Mouse (Mus musculus) lung, postnatal 36 days (tissue): ENCODE data around the gene Ell.

ENCODE experiments used
- DNase-seq: peaks from one replicate; pipeline ENCODE4 v3.0.0; 2022; ENCODE audit warnings: mixed read lengths

Ell gene

DNA sequence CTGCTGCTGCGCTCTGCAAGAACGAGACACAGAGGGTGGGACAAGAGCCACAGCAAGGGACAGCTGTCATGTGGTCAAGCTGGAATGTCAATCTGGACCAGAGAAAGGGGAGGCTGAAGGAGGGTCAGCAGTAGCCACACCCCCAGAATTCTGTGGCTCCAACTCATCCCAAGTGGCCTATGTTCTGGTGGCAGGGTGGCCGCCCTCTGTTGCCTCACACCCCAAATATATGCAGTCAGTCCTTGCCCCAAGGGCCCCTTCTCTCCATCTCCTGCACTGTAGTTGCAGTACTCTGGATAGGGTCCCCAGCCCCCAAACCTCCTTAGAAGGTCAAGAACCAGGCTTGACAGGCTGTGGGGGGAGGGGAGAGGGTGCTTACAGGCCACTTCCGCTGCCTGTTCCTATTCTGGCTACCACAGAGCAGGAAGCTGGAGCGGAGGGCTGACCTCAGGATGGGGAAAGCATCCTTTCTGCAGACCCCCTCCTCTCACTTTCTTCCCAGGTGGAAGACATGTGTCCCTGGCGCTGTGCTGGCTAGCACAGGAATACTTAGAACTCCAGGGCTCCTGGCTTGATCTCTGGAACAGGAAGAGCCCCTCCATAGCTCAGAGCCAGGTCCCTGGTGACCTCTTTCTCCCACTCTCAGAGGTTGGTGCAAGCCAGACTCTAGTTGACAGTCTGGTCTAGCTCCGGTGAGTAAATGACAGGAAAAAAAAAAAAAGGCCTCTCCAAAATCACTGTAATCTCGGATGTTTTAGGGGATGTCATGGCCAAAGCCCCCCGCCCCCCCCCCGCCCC lies 61.4 kb downstream of the Ell start:
- peak; percentile 61 for DNase-seq

GRCm38 (mm10) chr8:70601271-70601649 lies 62.0 kb downstream of the Ell start:
- peak; percentile 90 for DNase-seq

- no peak for DNase-seq
These were observed 63.0 kb downstream of the Ell start for GRCm38 (mm10) chr8:70602139-70602811.

DNA sequence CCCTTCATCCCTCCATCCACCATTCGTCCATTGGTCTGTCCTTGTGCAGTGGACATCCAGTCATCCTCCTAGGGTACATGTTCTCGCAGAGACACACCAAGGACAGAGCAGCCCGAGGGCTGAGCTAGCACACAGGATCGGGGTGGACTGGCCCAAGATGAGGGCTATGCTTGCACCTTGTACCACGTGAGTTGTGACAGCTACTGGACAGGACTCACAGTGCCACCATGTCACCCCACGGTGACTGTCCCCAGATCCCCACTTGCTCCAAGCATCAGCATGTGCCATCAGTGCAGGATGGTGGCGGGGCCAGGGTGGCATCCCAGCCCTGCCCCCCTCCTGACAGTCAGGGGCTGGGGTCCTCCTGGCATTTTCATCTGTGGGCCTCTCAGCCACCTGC lies 65.3 kb downstream of the Ell start:
- no peak for DNase-seq

GRCm38 (mm10) chr8:70605871-70606779 lies 66.9 kb downstream of the Ell start:
- no peak for DNase-seq

- DNase-seq: no peak
These were observed 67.7 kb downstream of the Ell start for GRCm38 (mm10) chr8:70606780-70607602.

- DNase-seq: no peak
These were observed 68.3 kb downstream of the Ell start for GRCm38 (mm10) chr8:70607603-70607897.

- DNase-seq: peak; percentile 57
These were observed 68.9 kb downstream of the Ell start for GRCm38 (mm10) chr8:70607898-70608748.

DNA sequence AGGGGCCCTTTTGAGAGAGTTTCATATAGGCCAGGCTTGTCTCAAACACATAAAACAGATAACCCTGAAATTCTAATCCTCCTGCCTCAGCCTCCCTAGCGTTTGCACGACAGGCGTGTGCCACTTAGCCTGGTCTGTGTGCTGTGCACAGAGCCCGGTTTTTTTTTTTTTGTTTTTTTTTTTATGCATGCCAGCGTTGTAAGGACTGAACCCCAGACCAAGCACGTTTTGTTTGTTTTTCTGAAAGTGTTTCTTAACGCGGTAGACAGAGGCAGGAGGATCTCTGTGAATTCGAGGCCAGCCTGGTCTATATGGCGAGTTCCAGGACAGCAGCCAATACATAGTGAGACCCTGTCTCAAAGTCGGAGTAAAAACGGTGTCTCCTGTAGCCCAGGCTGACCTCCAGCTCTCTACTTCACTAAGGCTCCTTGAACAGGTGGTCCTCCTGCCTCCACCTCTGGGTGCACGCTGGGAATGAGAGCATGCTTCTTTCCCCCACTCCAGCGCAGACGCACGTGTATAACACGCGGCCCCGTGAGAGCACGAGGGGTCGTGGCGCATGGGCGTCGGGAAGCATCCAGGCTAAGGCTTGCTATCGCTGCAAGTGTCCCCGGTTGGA lies 69.6 kb downstream of the Ell start, which contains the start of gene Ssbp4:
Gene Ssbp4 (minus strand): TSS at position 124 of the 619 bp plus-strand sequence.
- no peak for DNase-seq

DNA sequence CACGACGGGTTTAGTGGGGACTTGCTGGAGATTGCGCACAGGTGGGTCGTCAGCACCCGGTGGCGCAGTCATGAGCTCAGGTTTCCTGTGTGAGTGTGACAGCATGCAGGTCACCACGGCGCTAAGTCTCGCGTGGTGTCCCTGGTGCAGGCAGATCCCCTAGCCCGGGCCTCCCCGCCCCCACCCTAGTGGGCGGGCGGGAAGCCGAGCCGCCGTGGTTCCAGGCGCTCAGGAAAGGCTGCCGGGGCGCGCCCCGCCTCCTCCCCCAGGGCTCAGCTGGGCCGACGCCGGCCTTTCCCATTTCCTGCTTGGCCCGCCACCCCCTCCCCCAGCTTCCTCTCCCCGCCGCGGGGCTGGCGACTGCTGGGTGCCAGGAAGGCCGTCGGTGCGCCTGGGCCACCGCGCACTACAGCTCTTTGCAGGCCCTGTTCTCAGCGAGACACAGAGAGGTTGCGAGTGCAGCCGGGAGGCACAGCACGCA lies 70.2 kb downstream of the Ell start:
- DNase-seq: peak; percentile 94

DNA sequence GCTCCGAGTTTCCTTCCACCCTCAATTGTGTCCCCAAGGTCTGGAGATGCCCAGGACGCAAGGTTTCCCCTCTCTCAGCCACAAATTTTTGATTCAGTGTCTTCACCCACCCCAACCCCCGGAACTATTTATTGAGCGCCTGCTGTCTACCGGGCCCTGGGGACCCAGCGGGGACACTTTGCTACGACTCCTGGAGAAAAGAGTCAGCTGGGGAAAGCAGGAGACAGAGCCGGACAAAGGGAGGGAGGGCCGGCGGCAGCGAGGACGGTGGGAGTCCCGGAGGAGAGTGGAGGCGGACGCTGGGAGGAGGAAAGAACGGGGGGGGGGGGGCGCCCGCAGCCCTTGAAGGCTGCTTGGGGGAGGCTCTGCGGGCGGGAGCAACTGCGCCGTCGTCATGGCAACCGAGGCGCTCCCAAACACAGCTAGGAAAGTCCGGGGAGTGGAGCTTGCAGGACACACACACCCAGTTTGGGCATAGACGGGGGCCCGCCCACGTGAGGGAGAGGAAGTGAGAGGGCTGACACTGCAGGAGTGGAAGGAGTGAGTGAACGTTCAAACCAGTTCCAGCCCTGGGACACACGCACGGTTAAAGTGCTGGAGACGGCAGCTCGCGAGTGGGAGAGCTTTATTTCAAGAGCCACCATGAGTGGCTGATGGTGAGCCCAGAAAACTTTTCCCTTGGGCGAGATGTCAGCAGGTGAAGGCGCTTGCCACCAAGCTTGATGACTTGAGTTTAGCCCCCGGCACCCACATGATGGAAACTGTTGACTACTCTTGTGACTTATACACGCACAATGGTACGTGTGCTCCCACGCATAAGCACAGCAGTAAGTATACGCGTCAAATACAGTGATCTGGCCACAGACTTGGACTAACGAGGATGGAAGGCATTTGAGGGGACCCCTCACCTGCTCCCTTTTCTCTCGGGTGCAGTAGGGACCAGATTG lies 70.9 kb downstream of the Ell start:
- DNase-seq: peak; percentile 98

GRCm38 (mm10) chr8:70610796-70611771 lies 71.8 kb downstream of the Ell start:
- DNase-seq: peak; percentile 84

GRCm38 (mm10) chr8:70611849-70612248 lies 72.6 kb downstream of the Ell start:
- DNase-seq: peak; percentile 95

- no peak for DNase-seq
These were observed 74.5 kb downstream of the Ell start for GRCm38 (mm10) chr8:70613763-70614162.

- peak; percentile 59 for DNase-seq
These were observed 75.2 kb downstream of the Ell start for GRCm38 (mm10) chr8:70614469-70614868.

DNA sequence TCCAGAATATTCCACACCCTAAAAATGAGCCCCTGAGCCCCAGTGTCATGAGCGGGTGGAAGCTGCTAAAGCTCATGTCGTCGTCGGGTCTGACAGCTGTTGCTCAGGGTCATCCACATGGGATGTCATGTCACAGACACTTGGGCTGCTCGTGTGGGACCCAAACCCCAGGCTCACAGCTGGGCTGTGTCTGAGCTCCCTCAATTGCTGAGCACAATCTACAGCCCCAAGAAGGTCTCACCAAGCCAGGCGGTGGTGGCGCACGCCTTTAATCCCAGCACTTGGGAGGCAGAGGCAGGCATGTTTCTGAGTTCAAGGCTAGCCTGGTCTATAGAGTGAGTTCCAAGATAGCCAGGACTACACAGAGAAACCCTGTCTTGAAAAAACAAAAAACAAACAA lies 76.0 kb downstream of the Ell start:
- DNase-seq: no peak

DNA sequence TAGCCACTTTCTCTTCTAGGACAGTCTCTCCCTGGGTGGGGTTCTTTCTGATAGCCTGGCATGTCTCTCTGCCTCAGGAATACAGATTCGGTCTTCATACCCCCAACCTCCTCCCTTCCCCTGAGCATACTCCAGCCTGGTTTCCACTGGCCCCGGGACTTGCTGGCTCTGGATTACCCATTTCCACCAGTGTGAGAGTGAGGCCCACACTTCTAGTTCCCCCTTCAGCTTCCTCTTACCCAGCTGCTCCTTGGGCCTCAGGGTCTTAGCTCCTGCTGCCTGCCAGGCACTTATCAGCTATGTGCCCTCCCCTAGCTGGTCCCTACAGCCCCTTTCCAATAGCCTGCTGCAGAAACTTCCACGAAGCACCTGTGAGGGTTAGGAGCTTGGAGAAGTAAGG lies 76.6 kb downstream of the Ell start, which contains the start of gene Lrrc25:
Gene Lrrc25 (plus strand): TSS at position 262 of the 400 bp plus-strand sequence.
- peak; percentile 43 for DNase-seq

- DNase-seq: peak; percentile 46
These were observed 77.4 kb downstream of the Ell start for GRCm38 (mm10) chr8:70616645-70617044.
